Mouse (Mus musculus): ENCODE measurements at regions not wholly inside any gene's neighbourhood (a gene's known extent, or its start where the extent isn't known, plus 50 kb on each side); places are given as distances from the start of the nearest gene placed in this dataset.

- DNase-seq: no peak
Observed at GRCm38 (mm10) chr1:184605666-184606065, 126.8 kb downstream of the Hlx start.

- DNase-seq: no peak
Observed at GRCm38 (mm10) chr1:184603136-184603535, 129.3 kb downstream of the Hlx start.

GRCm38 (mm10) chr1:184595449-184595848, 137.0 kb downstream of the Hlx start:
- DNase-seq: no peak

- DNase-seq: no peak
Observed at GRCm38 (mm10) chr1:184590634-184591033, 141.8 kb downstream of the Hlx start.

DNA sequence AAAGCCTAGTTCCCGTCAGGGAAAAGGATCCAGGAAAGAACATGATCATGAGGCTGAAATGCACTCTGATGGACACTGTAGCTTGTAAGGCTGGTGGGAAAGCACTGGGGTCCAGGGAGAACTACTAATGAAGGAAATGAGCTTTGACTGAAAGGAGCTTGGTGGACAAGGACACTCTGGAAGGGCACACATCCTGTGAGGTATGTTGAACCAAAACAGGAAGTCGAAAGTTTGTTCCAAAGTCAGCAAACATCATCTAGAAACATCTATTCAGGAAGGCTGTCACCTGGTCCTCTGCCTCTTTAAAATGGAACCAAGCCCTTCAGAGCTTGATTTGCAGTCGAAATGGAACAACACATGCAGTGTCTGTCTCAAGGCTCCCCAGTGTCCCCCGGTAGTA, 143.1 kb downstream of the Hlx start:
- no peak for DNase-seq

- DNase-seq: no peak
Observed at GRCm38 (mm10) chr1:184584505-184584874, 147.9 kb downstream of the Hlx start.

DNA sequence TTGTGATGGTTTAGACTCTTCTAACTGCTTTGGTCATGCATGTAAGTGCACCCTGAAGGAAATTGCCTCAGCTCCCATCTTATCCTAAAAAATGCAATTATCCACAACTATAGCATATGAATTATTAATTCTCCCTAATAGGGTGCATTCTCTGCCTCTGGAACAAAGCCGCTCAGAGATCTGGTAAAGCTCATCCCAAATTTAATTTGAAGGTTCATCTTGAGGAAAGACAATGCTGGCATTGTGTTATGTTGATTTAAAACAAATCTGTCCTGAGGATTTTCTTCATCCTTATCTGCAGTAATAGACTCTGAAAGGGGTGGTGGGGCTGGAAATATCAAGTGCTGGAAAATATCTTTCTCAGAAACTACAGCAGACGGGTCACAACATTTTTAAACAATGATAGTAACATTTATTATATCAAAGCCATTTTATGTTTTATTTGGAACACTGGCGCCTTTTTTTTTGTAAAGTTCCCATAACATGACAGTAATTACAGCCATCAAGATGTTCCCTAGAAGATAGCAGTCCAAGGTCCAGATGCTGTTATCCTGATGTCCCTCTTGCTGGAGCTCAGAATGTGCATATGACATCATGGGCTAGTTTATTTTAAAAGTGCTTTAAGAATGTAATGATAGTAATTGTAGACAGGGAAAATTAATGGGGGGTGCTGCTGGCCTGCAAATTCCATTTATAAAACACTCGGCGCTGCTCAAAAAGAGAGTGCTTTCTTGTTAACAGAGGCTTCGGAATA, 148.5 kb downstream of the Hlx start:
- DNase-seq: no peak

DNA sequence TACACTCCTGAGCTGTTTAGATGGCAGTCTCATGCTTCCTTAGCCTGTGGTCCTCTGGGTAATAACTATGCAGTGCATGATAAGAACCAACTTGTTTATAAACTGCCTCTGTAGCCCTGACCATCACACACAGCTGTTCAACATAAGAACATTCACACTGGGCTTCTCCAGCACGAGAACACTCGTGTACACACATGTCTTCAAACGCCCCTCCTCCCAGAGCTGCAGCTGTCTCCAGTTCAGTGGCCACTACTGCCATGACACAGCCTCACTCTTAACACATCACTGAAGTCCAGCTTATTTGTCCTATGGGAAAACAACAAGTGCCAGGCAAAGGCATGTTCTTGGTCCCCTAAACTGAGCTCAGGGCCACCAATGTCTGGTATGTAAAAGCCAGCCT, 152.9 kb downstream of the Hlx start:
- DNase-seq: no peak

- no peak for DNase-seq
Observed at GRCm38 (mm10) chr1:184576527-184576926, 155.9 kb downstream of the Hlx start.

GRCm38 (mm10) chr1:184573325-184573724, 159.1 kb downstream of the Hlx start:
- DNase-seq: no peak

GRCm38 (mm10) chr1:184570681-184571080, 161.7 kb downstream of the Hlx start:
- no peak for DNase-seq

DNA sequence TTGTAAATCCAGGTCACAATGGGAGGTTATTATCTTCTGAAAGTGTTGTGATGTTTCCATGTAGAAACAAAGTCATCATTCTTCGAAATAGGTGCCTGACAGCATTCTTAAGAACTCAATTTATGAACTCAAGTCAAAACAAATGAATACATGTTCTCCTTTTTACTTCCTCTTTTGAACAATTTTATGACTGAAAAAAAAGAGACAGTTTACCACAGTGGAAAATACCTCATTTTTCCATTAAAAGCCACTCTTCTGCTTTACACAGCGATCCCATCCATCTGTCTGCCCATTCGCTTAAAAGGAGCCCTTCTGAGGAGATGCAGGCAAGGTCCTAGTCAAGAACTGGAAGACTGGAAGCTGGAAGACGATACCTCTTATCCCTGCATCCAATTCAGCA, 169.5 kb downstream of the Hlx start:
- DNase-seq: no peak

- DNase-seq: no peak
Observed at GRCm38 (mm10) chr1:184562239-184562638, 170.2 kb downstream of the Hlx start.

GRCm38 (mm10) chr1:184559543-184559942, 172.9 kb downstream of the Hlx start:
- DNase-seq: no peak

DNA sequence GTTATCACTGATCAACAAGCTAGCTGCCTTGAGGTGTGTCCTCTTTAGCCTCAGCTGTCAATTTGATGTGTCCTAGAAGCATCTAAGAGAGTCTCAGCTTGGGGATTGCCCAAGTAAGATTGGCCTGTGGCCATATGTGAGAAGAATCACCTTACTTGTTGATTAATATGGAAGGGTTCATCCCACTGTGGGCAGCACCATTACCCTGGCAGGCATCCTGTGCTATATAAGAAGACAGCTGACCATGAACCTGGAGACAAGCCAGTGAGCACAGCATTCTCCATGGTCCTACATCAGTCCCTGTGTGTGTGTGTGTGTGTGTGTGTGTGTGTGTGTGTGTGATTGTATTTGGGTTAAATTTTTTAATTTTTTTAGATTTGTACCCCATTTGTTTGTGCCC, 178.6 kb downstream of the Hlx start:
- no peak for DNase-seq

DNA sequence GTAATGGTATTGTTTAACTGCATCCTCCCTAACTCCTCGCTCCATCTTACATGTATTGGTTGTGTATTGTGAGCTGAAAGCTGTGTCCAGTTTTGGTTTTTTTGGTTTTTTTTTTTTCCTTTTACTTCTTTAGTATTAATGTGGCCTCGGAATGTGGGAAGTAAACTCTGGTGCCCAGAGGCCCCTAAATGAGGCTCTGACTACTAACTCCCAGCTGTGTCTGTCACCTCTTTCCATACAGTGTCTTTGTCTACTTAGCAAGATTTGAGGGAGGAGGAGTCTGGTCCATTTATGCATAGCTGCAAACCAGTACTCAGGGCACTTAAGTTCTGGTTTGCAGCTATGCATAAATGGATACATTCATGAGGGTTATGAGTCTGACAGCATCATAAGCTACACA, 181.9 kb downstream of the Hlx start:
- no peak for DNase-seq

DNA sequence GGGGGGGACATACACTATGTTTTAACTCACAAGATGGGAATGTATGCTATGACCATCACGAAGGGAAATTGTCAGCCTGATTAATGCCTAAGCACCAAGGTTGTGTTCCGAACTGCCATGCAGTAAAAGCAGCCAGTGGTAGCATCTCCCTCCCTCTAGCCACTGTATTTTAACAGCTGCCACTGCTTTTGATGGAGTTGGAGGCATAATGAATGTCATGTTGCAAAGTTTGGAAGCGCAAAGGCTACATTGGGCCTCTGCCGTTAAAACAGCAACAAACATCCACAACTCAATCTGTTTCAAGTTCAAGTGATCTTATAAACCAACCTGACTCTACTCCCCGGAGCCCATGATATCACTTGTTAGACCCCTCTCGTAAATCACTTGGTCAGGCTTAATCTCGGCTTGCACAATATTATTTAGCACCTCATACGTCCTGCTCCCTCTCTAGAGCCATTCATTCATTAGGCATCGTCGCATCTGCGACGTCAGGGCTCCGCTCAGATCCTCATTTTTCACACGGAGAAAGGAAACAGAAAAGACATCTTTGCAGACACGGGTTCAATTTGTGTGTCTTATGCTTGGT, 184.7 kb downstream of the Hlx start:
- DNase-seq: no peak

DNA sequence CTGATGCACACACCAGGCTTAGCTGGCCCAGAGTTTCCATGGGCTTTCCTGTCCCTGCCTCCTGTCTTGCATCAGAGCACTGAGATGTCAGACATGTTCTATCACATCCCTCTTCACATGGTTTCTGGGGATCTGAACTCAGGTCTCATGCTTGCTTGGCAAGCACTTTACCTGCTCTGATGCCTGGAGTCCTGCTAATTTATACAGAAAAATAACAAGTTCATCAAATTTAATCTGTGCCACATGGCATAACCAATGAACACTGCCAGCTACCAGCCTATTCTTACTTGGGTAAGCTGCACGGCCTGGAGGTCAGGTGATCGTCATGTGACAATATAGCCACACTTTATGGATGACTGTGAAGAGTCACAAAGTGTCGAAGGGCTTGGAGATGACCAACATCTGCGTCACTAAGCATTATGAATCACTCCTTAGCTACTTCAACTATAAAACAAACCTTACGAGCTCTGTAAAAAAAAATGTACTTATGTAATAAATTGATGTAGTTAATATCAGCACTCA, 186.2 kb downstream of the Hlx start:
- DNase-seq: no peak

- no peak for DNase-seq
Observed at GRCm38 (mm10) chr1:184545111-184545510, 187.3 kb downstream of the Hlx start.

DNA sequence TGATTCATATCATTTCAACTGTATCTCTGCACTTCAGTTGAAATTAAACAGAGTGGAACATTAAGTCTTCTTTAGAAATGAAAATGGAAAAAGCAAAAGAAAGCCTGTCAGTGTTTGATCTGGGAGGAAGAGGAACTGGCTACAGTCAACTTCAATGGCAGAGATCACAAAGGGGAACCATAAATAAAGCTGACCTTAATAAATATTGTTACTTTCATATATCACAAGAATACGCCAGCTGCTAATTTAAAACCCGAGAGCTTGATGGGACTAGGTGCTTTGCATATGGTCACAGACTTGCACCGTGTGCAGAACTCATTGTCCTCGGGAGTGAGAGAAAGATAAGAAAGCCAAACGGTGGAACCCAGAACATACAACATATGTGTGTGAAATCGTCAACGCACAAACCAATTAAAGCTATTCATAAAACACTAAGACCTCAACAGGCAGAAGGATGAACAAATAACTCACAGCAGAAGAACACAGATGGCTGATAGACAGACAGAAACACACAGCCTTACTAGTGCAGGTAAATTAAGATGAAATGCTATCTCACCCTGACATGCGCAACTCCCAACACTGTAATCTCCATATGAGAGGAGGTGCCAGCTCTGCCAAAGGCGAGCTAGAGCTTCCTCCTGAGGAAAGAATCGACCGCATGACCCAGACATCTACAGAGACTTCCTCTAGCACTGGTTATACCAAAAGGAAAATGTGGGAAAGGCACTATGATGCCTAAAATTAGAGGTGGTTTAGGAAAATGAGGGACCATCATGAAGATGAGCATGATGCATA, 189.9 kb downstream of the Hlx start:
- DNase-seq: no peak

GRCm38 (mm10) chr1:184539818-184540217, 192.6 kb downstream of the Hlx start:
- DNase-seq: no peak

GRCm38 (mm10) chr1:184536311-184537200, 195.9 kb downstream of the Hlx start:
- no peak for DNase-seq

- DNase-seq: no peak
Observed at GRCm38 (mm10) chr1:184535691-184536090, 196.7 kb downstream of the Hlx start.

All from cerebellum, adult 18-20 months (tissue).